12 mouse cellular contexts compared by ENCODE assay signal in genomic region chr12:73012136-73012785, GRCm38 (mm10). TPM values are rescaled to one million over a fixed set of nuclear protein-coding genes. Genes with fewer than 3 reads are reported as not detected.
DNase-seq lines count a peak whose midpoint lies in the region; ATAC-seq and TF ChIP-seq lines count a peak whose summit lies in the region.
"Had no signal": no experiment of that assay in that cellular context is flagged by ENCODE, and none has a peak within 500 bp of the region (broad histone marks: within the 10 kb centered on the region; RNA-seq: fewer than 3 reads in every experiment).

No protein-coding gene starts in this region.

- no peak overlapping the region for H3K4me3 ChIP-seq in heart, embryonic 10.5 days
- H3K4me3 ChIP-seq in lung, embryonic 16.5 days (ENCODE audit: low read length), result no peak overlapping the region
- H3K4me3 ChIP-seq in heart, embryonic 14.5 days (ENCODE audit: control insufficient read depth in 1 of 2, insufficient read depth in 1 of 2, low read depth in 1 of 2, low read length in 2 of 2), result no peak overlapping the region
- H3K4me3 ChIP-seq in layer of hippocampus, adult 2 months, result no peak overlapping the region
- H3K4me3 ChIP-seq: forebrain, embryonic 15.5 days; neural tube, embryonic 15.5 days had no signal

- ATAC-seq in lung, embryonic 16.5 days (ENCODE audit: low read depth), result peak; percentile 60
- peak; percentile 43 for ATAC-seq in heart, embryonic 14.5 days (ENCODE audit: insufficient number of reproducible peaks, insufficient read depth, low FRiP score, low read depth)
- ATAC-seq: forebrain, embryonic 15.5 days; midbrain, embryonic 16.5 days had no signal

- no peak overlapping the region for H3K9ac ChIP-seq in lung, embryonic 16.5 days (ENCODE audit: low read length)
- H3K9ac ChIP-seq in heart, embryonic 14.5 days (ENCODE audit: low read length), result no peak overlapping the region
- H3K9ac ChIP-seq: forebrain, embryonic 15.5 days; neural tube, embryonic 15.5 days had no signal

- peak; percentile 66 to 75 for DNase-seq in heart, adult 18-20 months
- DNase-seq in heart, embryonic 10.5 days (ENCODE audit: low spot score), result no peak
- DNase-seq in lung, postnatal 4 days, result no peak
- no peak for DNase-seq in frontal cortex, postnatal 36 days (ENCODE audit: low spot score in 2 of 2)
- no peak for DNase-seq in spleen, adult 18-20 months
- no peak for DNase-seq in layer of hippocampus, adult 2 months (ENCODE audit: low spot score in 2 of 2)
- DNase-seq: cerebellum, adult 11 months had no signal

- TF ChIP-seq CTCF in layer of hippocampus, adult 2 months (conservative IDR thresholded peaks at IDR 0.05), result no peak

- no peaks in the 10 kb centered on the region for H3K9me3 ChIP-seq in heart, embryonic 10.5 days
- no peaks in the 10 kb centered on the region for H3K9me3 ChIP-seq in lung, embryonic 16.5 days (ENCODE audit: control insufficient read depth, low read length)
- H3K9me3 ChIP-seq in heart, embryonic 14.5 days (ENCODE audit: control insufficient read depth, low read length), result no peaks in the 10 kb centered on the region
- H3K9me3 ChIP-seq: forebrain, embryonic 15.5 days; neural tube, embryonic 15.5 days had no signal

- no peaks in the 10 kb centered on the region for H3K36me3 ChIP-seq in heart, embryonic 10.5 days
- H3K36me3 ChIP-seq in lung, embryonic 16.5 days (ENCODE audit: control insufficient read depth, insufficient read depth, low read length), result no peaks in the 10 kb centered on the region
- H3K36me3 ChIP-seq in heart, embryonic 14.5 days (ENCODE audit: control insufficient read depth, insufficient read depth, low read length), result no peaks in the 10 kb centered on the region
- H3K36me3 ChIP-seq: forebrain, embryonic 15.5 days; neural tube, embryonic 15.5 days had no signal

- WGBS in heart, embryonic 10.5 days, result 39% methylated on average over 10 of the region's 10 CpGs
- 20% methylated on average over 10 of the region's 10 CpGs for WGBS in lung, embryonic 16.5 days
- 28% methylated on average over 10 of the region's 10 CpGs for WGBS in heart, embryonic 14.5 days

- H3K27me3 ChIP-seq in heart, embryonic 10.5 days (ENCODE audit: insufficient read depth, poor library complexity, severe bottlenecking), result no peaks in the 10 kb centered on the region
- no peaks in the 10 kb centered on the region for H3K27me3 ChIP-seq in lung, embryonic 16.5 days (ENCODE audit: control insufficient read depth, insufficient read depth, low read depth, low read length)
- H3K27me3 ChIP-seq in heart, embryonic 14.5 days (ENCODE audit: control insufficient read depth, insufficient read depth, low read length), result no peaks in the 10 kb centered on the region
- H3K27me3 ChIP-seq: forebrain, embryonic 15.5 days; neural tube, embryonic 15.5 days had no signal

- H3K4me2 ChIP-seq in lung, embryonic 16.5 days (ENCODE audit: low read depth, low read length), result peak overlapping the region; percentile 28; the same call in 1 of the 2 replicates
- no peak overlapping the region for H3K4me2 ChIP-seq in heart, embryonic 14.5 days (ENCODE audit: low read length)
- H3K4me2 ChIP-seq: forebrain, embryonic 15.5 days; neural tube, embryonic 15.5 days had no signal

- peaks cover 9% of the 10 kb centered on the region; the same call in 1 of the 2 replicates for H3K4me1 ChIP-seq in heart, embryonic 10.5 days
- peaks cover 10% of the 10 kb centered on the region for H3K4me1 ChIP-seq in lung, embryonic 16.5 days (replicated peaks; ENCODE audit: control insufficient read depth, insufficient read depth, low read length)
- H3K4me1 ChIP-seq in heart, embryonic 14.5 days (ENCODE audit: control insufficient read depth in 2 of 2, insufficient read depth in 2 of 2, low read length in 2 of 2), result peaks cover 0 to 5% of the 10 kb centered on the region in 2 experiments; a peak in 1 of 4 replicates
- H3K4me1 ChIP-seq: forebrain, embryonic 15.5 days; neural tube, embryonic 15.5 days had no signal

- H3K27ac ChIP-seq in heart, embryonic 10.5 days, result no peak overlapping the region
- no peak overlapping the region for H3K27ac ChIP-seq in lung, embryonic 16.5 days (ENCODE audit: low read length)
- peak overlapping the region; percentile 15; a peak in 2 of 4 replicates for H3K27ac ChIP-seq in heart, embryonic 14.5 days (replicated peaks in 1 of 2; ENCODE audit: control insufficient read depth in 1 of 2, insufficient read depth in 1 of 2, low read depth in 2 of 2, low read length in 2 of 2)
- no peak overlapping the region for H3K27ac ChIP-seq in layer of hippocampus, adult 2 months
- H3K27ac ChIP-seq: forebrain, embryonic 15.5 days; neural tube, embryonic 15.5 days had no signal

RNA-seq across cellular contexts. Expression of gene Six1, which starts 41.4 kb away (rescaled TPM):
- total RNA-seq in heart, adult 18-20 months (2021), result 1 to 10 TPM; 1.6 to 2.0 TPM
- 2.5 and 5.4 TPM in 2 replicates for polyA plus RNA-seq in heart, embryonic 10.5 days (2016; fragmentation: Nextera tagmentation; extraction: Ambion mirVana)
- polyA plus RNA-seq in lung, embryonic 16.5 days (2015; fragmentation: Nextera tagmentation; extraction: Ambion mirVana), result 1.3 and 2.0 TPM in 2 replicates
- 0.09 and 0.27 TPM in 2 replicates for polyA plus RNA-seq in heart, embryonic 14.5 days (2014; fragmentation: Nextera tagmentation; extraction: Ambion mirVana)
- under 1 TPM; 0.18 to 0.20 TPM for total RNA-seq in layer of hippocampus, adult 2 months (2021)

Comparison
In these comparisons a context has a peak if more than half of its experiments do, and no peak if none do; other contexts are left out.
1. DNase-seq: peak in heart, adult 18-20 months (2 of 2); none in heart, embryonic 10.5 days (single experiment), lung, postnatal 4 days (0 of 2), frontal cortex, postnatal 36 days (0 of 2), spleen, adult 18-20 months (0 of 2) and layer of hippocampus, adult 2 months (0 of 2).
2. H3K27ac ChIP-seq: peak in heart, embryonic 14.5 days (2 of 2); none in heart, embryonic 10.5 days (single experiment), lung, embryonic 16.5 days (single experiment) and layer of hippocampus, adult 2 months (single experiment).